Mouse (Mus musculus): ENCODE results near the gene Gm20388.

- TF ChIP-seq POLR2A (IDR thresholded peaks at IDR 0.05; ENCODE audit: borderline replicate concordance, insufficient read depth, low read length) (no peak), CTCF (IDR thresholded peaks at IDR 0.05; ENCODE audit: borderline replicate concordance, insufficient read depth, low read depth, low read length) (peak; percentile 64)
Measured at GRCm38 (mm10) chr8:120561539-120562435, 651.1 kb downstream of the Gm20388 start.
